Mouse (Mus musculus) CH12.LX (cell line): ENCODE data around the gene Smarca1. TPM values are rescaled to one million over a fixed set of nuclear protein-coding genes. Genes with fewer than 3 reads are reported as not detected.

Source experiments
- DNase-seq: peaks from one replicate; pipeline ENCODE4 v3.0.0-alpha.2; 2013; ENCODE audit errors: extremely low read depth
- H3K27ac ChIP-seq: 2 replicates; pipeline ENCODE4 v1.5.1; 2012; ENCODE audit warnings: low read depth, mild to moderate bottlenecking, control low read depth, moderate library complexity; ENCODE audit not compliant: insufficient read depth
- H3K27me3 ChIP-seq: replicated peaks from 2 replicates; pipeline ENCODE3; 2012; ENCODE audit warnings: inconsistent platforms
- H3K36me3 ChIP-seq, 2 experiments: replicated peaks in 1 of 2; 2 replicates each; pipeline versions ENCODE3 to v1.6.1; 2012; ENCODE audit warnings: inconsistent platforms in 1 of 2, low read length in 1 of 2, mild to moderate bottlenecking in 1 of 2, mixed read lengths in 1 of 2, moderate library complexity in 1 of 2; ENCODE audit not compliant: control insufficient read depth in 1 of 2, insufficient read depth in 1 of 2
- H3K4me1 ChIP-seq, 2 experiments: 2 replicates each; pipeline ENCODE4 v1.6.1; 2012; ENCODE audit warnings: inconsistent platforms in 1 of 2, moderate library complexity in 1 of 2; ENCODE audit not compliant: insufficient read depth in 2 of 2, control insufficient read depth in 1 of 2
- H3K4me2 ChIP-seq: 2 replicates; pipeline ENCODE4 v1.6.1; 2012; ENCODE audit warnings: low read depth, mild to moderate bottlenecking, control low read depth; ENCODE audit not compliant: poor library complexity, insufficient read depth, severe bottlenecking
- H3K4me3 ChIP-seq, 3 experiments: fragments of 150-350 bp in 1 of 3; sonication (generic) in 1 of 3; replicated peaks in 1 of 3; 2 replicates each; pipeline versions ENCODE3 to v1.5.1; 2011 to 2012; ENCODE audit warnings: low read depth in 2 of 3, low read length in 2 of 3, mild to moderate bottlenecking in 2 of 3, moderate library complexity in 2 of 3, control low read depth in 1 of 3, improper control_type of control experiment in 1 of 3, inconsistent platforms in 1 of 3, mixed read lengths in 1 of 3; ENCODE audit not compliant: poor library complexity in 1 of 3
- H3K79me2 ChIP-seq: replicated peaks from 2 replicates; pipeline ENCODE4 v1.6.1; 2012; ENCODE audit warnings: mild to moderate bottlenecking, moderate library complexity; ENCODE audit not compliant: control insufficient read depth, poor library complexity, insufficient read depth, severe bottlenecking; ENCODE audit errors: extremely low read depth
- H3K9ac ChIP-seq: 2 replicates; pipeline ENCODE4 v1.6.1; 2012; ENCODE audit warnings: low read depth, mild to moderate bottlenecking, control low read depth, moderate library complexity; ENCODE audit not compliant: insufficient read depth
- H3K9me3 ChIP-seq: replicated peaks from 2 replicates; pipeline ENCODE3; 2012; ENCODE audit warnings: low read length, inconsistent platforms, mixed read lengths
- BHLHE40 ChIP-seq: IDR thresholded peaks from 2 replicates; pipeline ENCODE4 v1.6.1; 2011; ENCODE audit warnings: mild to moderate bottlenecking, low read depth, low read length, improper control_type of control experiment
- CHD1 ChIP-seq: IDR thresholded peaks from 2 replicates; pipeline ENCODE4 v1.6.1; 2012; ENCODE audit warnings: low read depth, low read length, improper control_type of control experiment, inconsistent platforms
- CTCF ChIP-seq, 2 experiments: IDR thresholded peaks in 1 of 2; conservative IDR thresholded peaks in 1 of 2; 2 replicates each; pipeline ENCODE4 v1.5.1; 2011 to 2012; ENCODE audit warnings: low read depth in 2 of 2, low read length in 2 of 2, improper control_type of control experiment in 1 of 2, inconsistent platforms in 1 of 2, mild to moderate bottlenecking in 1 of 2, moderate library complexity in 1 of 2
- E2F4 ChIP-seq: IDR thresholded peaks from 2 replicates; pipeline ENCODE4 v1.6.1; 2011; ENCODE audit warnings: low read depth, low read length, improper control_type of control experiment; ENCODE audit not compliant: insufficient replicate concordance
- EP300 ChIP-seq: IDR thresholded peaks from 2 replicates; pipeline ENCODE4 v1.6.1; 2011; ENCODE audit warnings: low read length, improper control_type of control experiment
- ETS1 ChIP-seq: conservative IDR thresholded peaks from 2 replicates; pipeline ENCODE4 v1.6.1; 2012; ENCODE audit warnings: low read depth, mild to moderate bottlenecking, inconsistent platforms, low read length, improper control_type of control experiment, moderate library complexity
- HCFC1 ChIP-seq: IDR thresholded peaks from 2 replicates; pipeline ENCODE4 v1.6.1; 2012; ENCODE audit warnings: low read depth, mild to moderate bottlenecking, inconsistent platforms, low read length, improper control_type of control experiment
- IRF4 ChIP-seq: IDR thresholded peaks from 2 replicates; pipeline ENCODE4 v1.6.1; 2014; ENCODE audit warnings: low read depth, mild to moderate bottlenecking, inconsistent platforms, low read length, improper control_type of control experiment
- JUND ChIP-seq: conservative IDR thresholded peaks from 2 replicates; pipeline ENCODE4 v1.6.1; 2011; ENCODE audit warnings: low read depth, low read length, improper control_type of control experiment
- MAFK ChIP-seq: IDR thresholded peaks from 2 replicates; pipeline ENCODE4 v1.6.1; 2011; ENCODE audit warnings: low read length, improper control_type of control experiment; ENCODE audit not compliant: insufficient replicate concordance
- MEF2A ChIP-seq: IDR thresholded peaks from 2 replicates; pipeline ENCODE4 v1.6.1; 2014; ENCODE audit warnings: low read depth, mild to moderate bottlenecking, inconsistent platforms, low read length, improper control_type of control experiment, borderline replicate concordance
- POLR2A ChIP-seq: IDR thresholded peaks from 2 replicates; pipeline ENCODE4 v1.6.1; 2011; ENCODE audit warnings: low read depth, mild to moderate bottlenecking, improper control_type of control experiment, low read length
- POLR2AphosphoS2 ChIP-seq: IDR thresholded peaks from 2 replicates; pipeline ENCODE4 v1.6.1; 2011; ENCODE audit warnings: low read depth, low read length, improper control_type of control experiment
- SIN3A ChIP-seq: IDR thresholded peaks from 2 replicates; pipeline ENCODE4 v1.6.1; 2012; ENCODE audit warnings: low read length, improper control_type of control experiment, inconsistent platforms
- SMC3 ChIP-seq: IDR thresholded peaks from 2 replicates; pipeline ENCODE4 v1.6.1; 2011; ENCODE audit warnings: low read depth, low read length, improper control_type of control experiment
- TCF12 ChIP-seq: IDR thresholded peaks from 2 replicates; pipeline ENCODE4 v1.6.1; 2014; ENCODE audit warnings: low read depth, mild to moderate bottlenecking, inconsistent platforms, low read length, improper control_type of control experiment
- ZMIZ1 ChIP-seq: IDR thresholded peaks from 2 replicates; pipeline ENCODE4 v1.6.1; 2012; ENCODE audit warnings: low read depth, mild to moderate bottlenecking, inconsistent platforms, low read length, improper control_type of control experiment
- dilution Hi-C: fragments of 300-500 bp; cut with MboI; formaldehyde crosslinking; loops from 2 replicates; pipeline ENCODE4 v1.14.3; 2020; ENCODE audit warnings: low sequenced_read_pairs; ENCODE audit not compliant: extremely low pct_unique_long_range_greater_than_20kb, extremely low pct_ligation_motif_present
- in situ Hi-C: fragments of 300-500 bp; cut with MboI; formaldehyde crosslinking; loops from 3 replicates; pipeline ENCODE4 v1.14.3; 2019; ENCODE audit warnings: low sequenced_read_pairs, low pct_ligation_motif_present, low pct_unique_long_range_greater_than_20kb, mixed read lengths
- polyA plus RNA-seq: library from polyadenylated mRNA; unstranded; fragments of >175 nt; gene quantifications from 2 replicates; pipeline ENCODE4 v1.2.1, GENCODE M21; 2012; ENCODE audit warnings: low read depth; ENCODE audit not compliant: insufficient read length
- total RNA-seq, 2 experiments: library from RNA; depleted of rRNA; stranded (reverse); fragments of 300-350 nt in 1 of 2; fragments of >200 nt in 1 of 2; gene quantifications; 2 replicates each; pipeline ENCODE4 v1.2.3; 2012 to 2014

Smarca1 gene
- total and polyA plus RNA-seq, 3 experiments, result 0.28 to 0.46 (median 0.42) TPM

- Histone ChIP-seq H3K27me3 (no peaks in the 10 kb centered on the region), H3K4me1 (peaks cover 0 to 9% of the 10 kb centered on the region in 2 experiments; a peak in 2 of 4 replicates), H3K79me2 (no peaks in the 10 kb centered on the region), H3K36me3 (peaks cover 2 to 18% of the 10 kb centered on the region in 2 experiments), H3K9me3 (no peaks in the 10 kb centered on the region)
- TF ChIP-seq JUND, result no peak
- no peak for TF ChIP-seq CTCF (conservative IDR thresholded peaks at IDR 0.05 in 1 of 2, IDR thresholded peaks at IDR 0.05 in 1 of 2; ENCODE audit: low read depth in 2 of 2, low read length in 2 of 2)
- no peak for TF ChIP-seq SMC3
- no peak for TF ChIP-seq POLR2AphosphoS2
- TF ChIP-seq POLR2A, result no peak
- TF ChIP-seq ZMIZ1, result no peak
- no peak for TF ChIP-seq IRF4
- TF ChIP-seq MEF2A, result no peak
- TF ChIP-seq CHD1, result no peak
- TF ChIP-seq MAFK, result no peak
- no peak for TF ChIP-seq ETS1
- no peak for TF ChIP-seq E2F4
- no peak for TF ChIP-seq HCFC1
- TF ChIP-seq BHLHE40, result no peak
- TF ChIP-seq, all 38 proteins: peak for 0
- in situ Hi-C loops (no loop called here), dilution Hi-C loops (no loop called here)
- Histone ChIP-seq H3K4me3 (no peak overlapping the region), H3K27ac (no peak overlapping the region), H3K4me2 (no peak overlapping the region), H3K9ac (no peak overlapping the region)
- no peak for DNase-seq
Observed at GRCm38 (mm10) chrX:47927981-47928380, 35.2 kb upstream of the Smarca1 start.

GRCm38 (mm10) chrX:47920541-47920940, 27.8 kb upstream of the Smarca1 start:
- no peaks in the 10 kb centered on the region for H3K27me3 ChIP-seq
- TF ChIP-seq EP300 (no peak), TCF12 (no peak), SIN3A (no peak), MEF2A (no peak), CTCF (conservative IDR thresholded peaks at IDR 0.05 in 1 of 2, IDR thresholded peaks at IDR 0.05 in 1 of 2; ENCODE audit: low read depth in 2 of 2, low read length in 2 of 2) (no peak)
- in situ Hi-C loops, result no loop called here

More at GRCm38 (mm10) chrX:47920541-47920940, 27.8 kb upstream of the Smarca1 start:
- no peak for DNase-seq
- Histone ChIP-seq H3K36me3 (peaks cover 0 to 19% of the 10 kb centered on the region in 2 experiments), H3K79me2 (no peaks in the 10 kb centered on the region), H3K4me2 (no peak overlapping the region), H3K27ac (no peak overlapping the region), H3K9ac (no peak overlapping the region), H3K4me1 (no peaks in the 10 kb centered on the region), H3K9me3 (no peaks in the 10 kb centered on the region), H3K4me3 (no peak overlapping the region)
- dilution Hi-C loops, result no loop called here
